Mouse (Mus musculus): ENCODE results near the gene Wfdc12.
A peak's percentile ranks its signal among the peaks of the same experiment; 100 is the strongest.

The Wfdc12 gene

GRCm38 (mm10) chr2:164190576-164190975 lies at the start of gene Wfdc12:
TSS of gene Wfdc12 (minus strand) at chr2:164190608.
- DNase-seq, result no peak

GRCm38 (mm10) chr2:164238366-164238765 lies 48.0 kb upstream of the Wfdc12 start, which contains the start of gene Svs2:
TSS of gene Svs2 (minus strand) at chr2:164238466.
- DNase-seq, result no peak

GRCm38 (mm10) chr2:164232671-164233070 lies 42.3 kb upstream of the Wfdc12 start:
- DNase-seq, result no peak

- DNase-seq, result no peak
These were observed 38.1 kb upstream of the Wfdc12 start for GRCm38 (mm10) chr2:164228361-164229070.

- no peak for DNase-seq
These were observed 31.1 kb upstream of the Wfdc12 start, which contains the start of gene Wfdc15b for GRCm38 (mm10) chr2:164221522-164221921. TSS of gene Wfdc15b (minus strand) at chr2:164221660.

GRCm38 (mm10) chr2:164219295-164219694 lies 28.9 kb upstream of the Wfdc12 start:
- no peak for DNase-seq

GRCm38 (mm10) chr2:164212711-164213110 lies 22.3 kb upstream of the Wfdc12 start:
- DNase-seq, result no peak

- no peak for DNase-seq
These were observed 20.5 kb upstream of the Wfdc12 start for GRCm38 (mm10) chr2:164210892-164211291.

- no peak for DNase-seq
These were observed 16.3 kb upstream of the Wfdc12 start for GRCm38 (mm10) chr2:164206676-164207075.

GRCm38 (mm10) chr2:164206011-164206410 lies 15.6 kb upstream of the Wfdc12 start:
- peak; percentile 26 for DNase-seq

GRCm38 (mm10) chr2:164199626-164200327 lies 9.4 kb upstream of the Wfdc12 start, which contains the start of gene Wfdc15a:
TSS of gene Wfdc15a (minus strand) at chr2:164200130.
- no peak for DNase-seq

GRCm38 (mm10) chr2:164196700-164196990 lies 6.2 kb upstream of the Wfdc12 start:
- DNase-seq, result no peak

- DNase-seq, result no peak
These were observed 5.7 kb upstream of the Wfdc12 start for GRCm38 (mm10) chr2:164195971-164196699.

GRCm38 (mm10) chr2:164194959-164195630 lies 4.7 kb upstream of the Wfdc12 start:
- DNase-seq, result no peak

GRCm38 (mm10) chr2:164192279-164192678 lies 1.9 kb upstream of the Wfdc12 start:
- no peak for DNase-seq

GRCm38 (mm10) chr2:164188722-164189121 lies 1.7 kb downstream of the Wfdc12 start:
- no peak for DNase-seq

GRCm38 (mm10) chr2:164184145-164184719 lies 6.2 kb downstream of the Wfdc12 start:
- DNase-seq, result no peak

GRCm38 (mm10) chr2:164183340-164183739 lies 7.1 kb downstream of the Wfdc12 start:
- DNase-seq, result no peak

- DNase-seq, result no peak
These were observed 7.6 kb downstream of the Wfdc12 start, which contains the start of gene Wfdc5 for GRCm38 (mm10) chr2:164182692-164183255. TSS of gene Wfdc5 (minus strand) at chr2:164182742.

GRCm38 (mm10) chr2:164180770-164181169 lies 9.6 kb downstream of the Wfdc12 start:
- DNase-seq, result peak; percentile 15

GRCm38 (mm10) chr2:164180124-164180523 lies 10.3 kb downstream of the Wfdc12 start:
- DNase-seq, result peak; percentile 55

- no peak for DNase-seq
These were observed 12.6 kb downstream of the Wfdc12 start for GRCm38 (mm10) chr2:164177831-164178230.

Measured in kidney, postnatal 10 days (tissue).